Mouse (Mus musculus) heart, adult 11 months (tissue): ENCODE results near the gene Id2.

Source experiments
- DNase-seq: peaks from one replicate; pipeline ENCODE4 v3.0.0; 2022

Id2 gene

GRCm38 (mm10) chr12:25104541-25104940, 7.6 kb upstream of the Id2 start:
- DNase-seq: no peak

GRCm38 (mm10) chr12:25103911-25104310, 7.0 kb upstream of the Id2 start:
- no peak for DNase-seq

GRCm38 (mm10) chr12:25101389-25101788, 4.4 kb upstream of the Id2 start:
- DNase-seq: peak; percentile 94

GRCm38 (mm10) chr12:25100411-25101217, 3.7 kb upstream of the Id2 start:
- DNase-seq: peak; percentile 97

GRCm38 (mm10) chr12:25099563-25100408, 2.8 kb upstream of the Id2 start:
- peak; percentile 96 for DNase-seq

- DNase-seq: no peak
These were observed 2.3 kb upstream of the Id2 start for GRCm38 (mm10) chr12:25099313-25099562.

- DNase-seq: peak; percentile 99
These were observed 1.8 kb upstream of the Id2 start for GRCm38 (mm10) chr12:25098561-25099312.

- DNase-seq: no peak
These were observed 1.2 kb upstream of the Id2 start for GRCm38 (mm10) chr12:25098161-25098550.

- peak; percentile 95 for DNase-seq
These were observed 545 bp upstream of the Id2 start for GRCm38 (mm10) chr12:25097210-25098160.

- DNase-seq: no peak
These were observed 294 bp downstream of the Id2 start for GRCm38 (mm10) chr12:25096640-25097051.

- peak; percentile 100 for DNase-seq
These were observed 833 bp downstream of the Id2 start for GRCm38 (mm10) chr12:25095974-25096639.

- no peak for DNase-seq
These were observed 1.4 kb downstream of the Id2 start for GRCm38 (mm10) chr12:25095538-25095937.

- DNase-seq: peak; percentile 94
These were observed 2.1 kb downstream of the Id2 start for GRCm38 (mm10) chr12:25094621-25095521.

GRCm38 (mm10) chr12:25093241-25093774, 3.6 kb downstream of the Id2 start:
- DNase-seq: peak; percentile 90

- DNase-seq: peak; percentile 96
These were observed 4.2 kb downstream of the Id2 start for GRCm38 (mm10) chr12:25092751-25093211.

- DNase-seq: peak; percentile 98
These were observed 4.8 kb downstream of the Id2 start for GRCm38 (mm10) chr12:25092027-25092704.

- peak; percentile 78 for DNase-seq
These were observed 7.5 kb downstream of the Id2 start for GRCm38 (mm10) chr12:25089433-25089832.

- no peak for DNase-seq
These were observed 10.0 kb downstream of the Id2 start for GRCm38 (mm10) chr12:25086966-25087365.
